Mouse (Mus musculus): ENCODE data around the gene Vangl1. TPM values are rescaled to one million over a fixed set of nuclear protein-coding genes. Genes with fewer than 3 reads are reported as not detected.

Vangl1 gene
- total RNA-seq, 2 experiments from 2014 or later, result 37.6 to 41.7 TPM

DNA sequence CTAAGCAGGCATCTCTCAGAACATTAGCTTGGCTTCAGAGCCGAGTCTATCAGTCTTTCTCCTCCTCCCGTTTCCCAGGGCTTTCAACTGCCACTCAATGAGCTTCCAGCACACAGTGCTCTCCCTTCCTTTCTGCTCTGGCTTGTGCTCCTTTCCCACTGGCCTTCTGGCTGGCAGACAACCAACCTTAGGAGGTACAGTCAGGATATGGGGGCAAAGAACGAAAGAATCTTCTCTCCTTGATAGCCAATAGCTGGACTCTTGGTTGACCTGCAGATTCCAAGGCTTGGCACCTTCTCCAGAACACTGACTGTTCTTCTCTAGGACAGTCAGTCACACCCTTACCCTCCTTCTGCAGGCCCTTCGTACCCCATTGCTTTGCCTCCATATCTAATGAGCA lies 5.3 kb downstream of the Vangl1 start:
- DNase-seq (ENCODE audit: low spot score in 2 of 2), result no peak

DNA sequence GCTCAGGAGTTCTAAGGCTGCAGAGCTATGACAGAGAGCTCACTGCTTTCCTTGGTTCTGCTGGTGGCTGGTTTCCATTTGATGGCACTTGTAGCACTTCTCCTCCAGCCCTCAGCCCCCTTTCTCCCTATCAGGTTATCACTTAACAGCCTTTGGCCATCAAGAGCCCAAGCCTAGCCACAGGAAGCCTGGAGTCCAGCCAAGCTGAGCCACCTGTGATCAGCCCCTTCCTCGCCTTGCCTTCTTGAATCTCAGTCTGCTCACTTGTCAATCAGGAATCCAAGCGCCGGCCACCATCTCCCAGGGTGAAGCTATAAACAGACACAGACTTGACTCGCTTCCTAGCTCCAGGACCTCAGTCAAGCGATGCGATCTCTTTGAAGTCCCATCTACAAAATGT lies 6.0 kb downstream of the Vangl1 start:
- DNase-seq (ENCODE audit: low spot score in 2 of 2), result no peak

DNA sequence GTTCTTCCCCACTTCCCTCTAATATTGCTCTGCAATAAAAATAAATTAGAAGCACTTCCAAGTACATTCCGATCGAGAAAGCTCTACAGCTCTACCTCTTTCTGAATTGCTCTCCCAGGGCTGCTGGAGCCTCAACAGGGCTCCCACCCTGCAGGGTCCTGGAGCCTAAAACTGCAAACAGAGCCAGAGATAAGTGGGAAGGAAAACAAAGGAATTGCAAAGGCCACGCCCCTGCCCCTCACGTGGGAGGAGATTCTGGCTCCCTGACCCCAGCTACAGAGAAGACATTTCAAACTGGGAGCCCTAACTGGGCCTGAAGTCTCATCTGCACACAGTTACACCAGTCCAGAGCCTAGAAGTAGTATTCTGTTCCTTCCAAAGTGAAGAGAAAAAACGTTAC lies 6.7 kb downstream of the Vangl1 start:
- no peak for DNase-seq (ENCODE audit: low spot score in 2 of 2)

DNA sequence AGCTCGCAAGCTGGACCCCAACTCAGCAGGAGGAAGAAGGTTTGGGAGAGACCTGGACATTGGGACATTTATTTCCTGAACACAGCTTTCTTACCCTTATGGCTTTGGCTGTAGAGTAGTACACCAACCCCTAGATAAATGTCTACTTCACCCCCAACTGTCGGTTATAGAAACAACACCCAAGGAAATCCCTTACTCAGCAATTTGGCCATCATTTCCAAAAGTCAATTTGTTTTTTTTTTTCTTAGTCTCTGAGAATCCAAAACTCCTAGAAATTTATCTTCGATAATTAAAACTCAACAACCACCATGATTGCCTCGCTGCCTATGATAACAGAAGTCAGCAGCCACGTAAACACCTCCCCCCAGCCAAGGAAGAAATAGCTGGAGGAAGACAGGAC lies 7.3 kb downstream of the Vangl1 start:
- no peak for DNase-seq (ENCODE audit: low spot score in 2 of 2)

DNA sequence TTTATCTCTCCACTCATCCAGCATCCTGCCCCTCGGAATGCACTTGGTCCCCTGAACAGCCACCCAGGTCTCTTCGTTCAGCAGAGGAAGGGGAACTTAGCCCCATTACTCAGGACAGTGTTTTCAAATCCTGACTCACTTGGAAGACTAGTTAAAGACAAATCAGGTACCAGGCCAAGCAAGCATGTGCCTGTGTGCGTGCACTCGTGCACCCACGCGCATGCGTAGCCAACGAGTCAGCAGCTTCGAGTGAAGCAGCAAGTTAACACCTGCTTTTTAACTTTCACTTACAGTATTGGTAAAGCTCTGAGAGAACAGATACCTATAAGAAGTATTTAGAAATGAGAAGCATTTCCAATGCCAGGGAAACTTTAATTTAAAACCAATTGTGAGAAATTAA lies 8.3 kb downstream of the Vangl1 start:
- DNase-seq (ENCODE audit: low spot score in 2 of 2), result no peak

DNA sequence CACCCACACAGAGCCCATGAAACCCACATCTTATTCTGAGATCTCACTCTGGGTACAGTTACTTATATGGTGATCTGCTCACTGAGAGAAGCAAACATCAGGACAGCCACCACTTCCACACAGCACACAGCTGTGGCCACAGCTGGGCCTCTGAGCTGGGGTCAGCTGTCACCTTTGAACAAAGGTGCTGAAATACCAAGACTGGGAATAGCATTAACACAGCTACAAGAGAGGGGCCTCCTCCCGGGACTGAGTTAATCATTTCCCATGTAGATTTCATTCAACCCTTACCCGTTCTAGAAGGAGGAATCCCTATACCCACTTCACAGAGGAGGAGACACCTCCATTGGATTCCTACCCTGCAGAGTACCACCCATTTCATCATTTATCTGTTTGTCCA lies 8.7 kb downstream of the Vangl1 start:
- no peak for DNase-seq (ENCODE audit: low spot score in 2 of 2)

DNA sequence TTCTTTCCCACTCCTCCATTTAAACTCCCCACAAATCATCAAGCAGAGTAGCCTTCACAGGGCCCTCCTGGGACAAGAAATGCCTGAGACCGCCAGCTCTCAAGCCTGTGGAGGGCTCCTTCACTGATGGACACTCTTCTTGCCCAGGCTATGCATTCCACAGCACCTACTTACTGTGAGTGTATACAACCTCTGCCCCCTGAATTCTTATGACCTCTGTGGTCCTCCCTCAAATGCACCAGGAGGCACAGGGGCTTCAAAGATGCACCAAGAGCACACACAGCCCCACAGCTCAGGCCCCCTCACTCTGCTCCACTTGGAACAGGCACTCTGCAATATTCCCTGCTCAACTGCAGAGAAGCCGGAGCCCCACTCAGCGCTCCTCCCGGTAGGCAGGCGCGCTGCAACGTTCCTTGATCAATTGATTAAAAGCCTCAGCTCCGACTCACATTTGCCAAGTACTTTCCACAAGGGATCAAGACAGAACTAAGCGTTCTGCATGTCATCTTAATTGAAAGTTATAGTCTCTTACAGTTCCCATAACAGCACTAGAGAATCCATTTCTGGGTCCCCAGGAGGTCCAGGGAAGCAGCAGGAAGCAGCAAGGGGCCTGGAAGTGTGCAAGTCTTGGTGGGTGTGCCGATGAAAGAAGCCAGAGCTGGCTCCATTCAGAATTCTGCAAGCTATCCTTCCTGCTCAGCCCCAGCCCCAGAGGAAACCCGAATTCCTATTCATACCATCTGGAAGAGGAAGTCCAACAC lies 10.0 kb downstream of the Vangl1 start:
- no peak for DNase-seq (ENCODE audit: low spot score in 2 of 2)

DNA sequence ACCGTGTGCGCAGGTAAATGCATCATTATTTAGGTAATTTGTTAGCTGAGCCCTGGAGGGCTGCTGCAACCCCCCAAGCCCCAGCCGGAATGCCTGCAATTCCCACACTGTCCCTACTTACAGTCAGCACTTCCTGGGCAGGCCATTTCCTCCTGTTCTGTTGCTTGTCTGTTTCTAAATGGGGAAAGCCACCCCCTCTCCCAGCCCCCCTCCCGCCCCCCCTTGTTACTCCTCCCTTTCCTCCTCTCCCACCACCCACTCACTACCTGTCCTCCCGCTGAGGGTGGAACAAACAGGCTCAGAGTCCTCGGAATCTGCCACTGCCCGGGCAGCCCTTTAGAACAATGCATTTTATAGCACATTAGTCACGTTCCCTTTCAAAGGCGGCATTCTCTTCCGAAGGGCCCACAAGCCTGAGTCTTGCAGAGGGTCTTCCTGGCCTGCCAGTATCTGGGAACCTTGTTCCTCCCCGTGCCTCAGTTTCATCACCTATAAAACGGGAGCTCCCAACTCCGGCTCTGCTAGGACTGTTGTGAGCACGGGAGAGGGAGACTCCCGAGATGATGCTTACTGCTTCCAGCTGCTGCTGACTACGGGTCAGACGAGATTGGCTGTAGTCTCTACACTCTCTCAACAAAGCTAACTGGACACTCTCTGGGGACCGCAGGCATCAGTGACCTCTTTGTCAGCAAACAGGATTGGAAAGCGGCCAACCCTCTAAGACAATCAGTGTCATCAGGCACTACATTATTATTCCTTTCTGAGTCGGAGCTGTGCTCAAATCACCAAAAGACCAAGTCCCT lies 10.8 kb downstream of the Vangl1 start:
- DNase-seq (ENCODE audit: low spot score in 2 of 2), result no peak

DNA sequence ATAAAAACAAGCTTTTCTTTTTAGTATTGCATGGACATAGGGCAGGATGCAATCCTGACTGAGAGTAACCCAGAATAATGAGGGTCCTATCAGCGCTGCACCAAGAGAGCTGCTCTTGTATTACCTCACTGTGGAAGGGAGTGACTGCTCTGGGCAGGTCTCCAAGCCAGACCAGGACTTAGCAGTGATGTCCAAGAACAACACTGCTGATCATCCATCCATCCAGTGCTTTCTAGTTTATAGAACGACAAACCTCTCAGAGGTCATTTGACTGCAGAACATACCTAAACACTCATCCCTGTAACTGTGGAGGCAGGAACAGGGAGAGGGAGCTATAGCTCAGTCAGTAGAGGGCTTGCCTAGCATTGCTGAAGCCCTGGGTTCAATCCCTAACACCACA lies 11.9 kb downstream of the Vangl1 start:
- DNase-seq (ENCODE audit: low spot score in 2 of 2), result no peak

DNA sequence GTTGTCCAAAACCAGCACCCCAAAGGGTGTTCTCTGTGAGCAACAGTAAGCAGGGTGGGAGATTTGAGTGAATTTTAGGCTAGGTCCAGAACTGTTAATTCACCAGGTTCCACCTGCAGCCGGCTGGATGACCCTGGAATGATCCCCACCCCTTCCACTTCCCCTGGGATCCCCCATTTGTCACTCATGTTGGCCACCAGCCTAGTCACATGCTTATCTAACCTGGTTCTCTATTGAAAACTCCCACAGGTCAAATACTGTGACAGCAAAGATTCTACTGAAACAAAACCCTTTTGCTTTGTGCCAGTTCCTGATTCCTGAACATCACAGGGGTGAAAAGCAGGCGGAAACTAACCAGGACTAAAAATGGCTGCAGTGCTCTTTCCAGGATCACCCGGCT lies 12.9 kb downstream of the Vangl1 start:
- no peak for DNase-seq (ENCODE audit: low spot score in 2 of 2)

DNA sequence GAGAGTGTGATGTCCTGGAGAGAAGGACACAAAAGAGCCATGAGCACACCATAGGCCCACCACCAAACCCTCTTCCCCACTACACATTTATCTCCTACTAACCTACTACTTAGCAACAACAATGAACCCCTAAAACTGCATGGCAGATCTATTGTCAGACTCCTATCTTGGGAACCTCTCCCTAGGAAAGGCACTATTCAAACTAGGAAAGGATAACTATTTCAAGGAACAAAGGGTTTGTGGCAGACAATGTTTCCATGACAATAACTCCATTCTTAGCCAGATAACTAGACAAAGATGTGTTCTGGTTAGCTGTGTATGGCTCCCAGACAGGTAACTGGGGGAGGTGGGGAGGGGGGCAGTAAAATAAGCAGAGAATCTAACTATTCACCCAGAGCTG lies 13.9 kb downstream of the Vangl1 start:
- no peak for DNase-seq (ENCODE audit: low spot score in 2 of 2)

DNA sequence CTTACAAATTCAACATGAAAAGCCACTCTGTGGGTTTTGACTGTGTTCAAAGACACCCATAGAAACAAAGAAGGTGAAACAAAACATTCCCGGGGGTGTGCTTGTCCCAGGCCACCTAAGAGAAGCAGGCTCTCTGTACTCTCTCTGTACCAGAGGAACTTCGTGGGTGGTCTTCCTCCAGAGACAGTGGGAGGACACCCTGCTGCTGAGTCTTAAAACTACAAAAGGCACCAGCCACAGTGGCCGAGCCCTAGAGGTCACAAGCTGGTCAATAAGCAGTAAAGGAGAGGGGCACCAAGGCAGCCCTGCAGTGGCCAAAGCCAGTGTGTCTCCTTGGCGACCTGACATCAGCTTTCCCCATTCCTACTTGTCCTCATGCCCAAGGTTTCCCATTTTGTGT lies 14.5 kb downstream of the Vangl1 start:
- no peak for DNase-seq (ENCODE audit: low spot score in 2 of 2)

DNA sequence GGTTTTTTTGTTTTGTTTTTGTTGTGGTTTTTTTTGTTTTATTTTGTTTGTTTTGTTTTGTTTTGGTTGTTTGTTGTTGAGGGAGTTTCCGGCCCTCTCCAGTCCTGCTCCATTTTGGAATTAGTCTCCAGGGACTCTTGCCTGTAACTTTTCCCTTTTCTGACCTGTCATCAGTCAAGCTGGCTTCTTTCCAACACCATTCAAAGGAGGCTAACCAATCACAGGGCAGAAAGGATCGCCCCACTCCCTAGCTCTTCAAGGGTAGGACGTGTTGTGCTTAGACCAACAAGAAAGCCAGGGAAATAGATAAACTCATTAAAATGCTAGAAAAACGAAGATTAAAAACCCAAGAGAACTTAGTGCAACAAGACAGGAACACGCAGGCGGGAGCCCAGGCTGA lies 15.5 kb downstream of the Vangl1 start:
- no peak for DNase-seq (ENCODE audit: low spot score in 2 of 2)

DNA sequence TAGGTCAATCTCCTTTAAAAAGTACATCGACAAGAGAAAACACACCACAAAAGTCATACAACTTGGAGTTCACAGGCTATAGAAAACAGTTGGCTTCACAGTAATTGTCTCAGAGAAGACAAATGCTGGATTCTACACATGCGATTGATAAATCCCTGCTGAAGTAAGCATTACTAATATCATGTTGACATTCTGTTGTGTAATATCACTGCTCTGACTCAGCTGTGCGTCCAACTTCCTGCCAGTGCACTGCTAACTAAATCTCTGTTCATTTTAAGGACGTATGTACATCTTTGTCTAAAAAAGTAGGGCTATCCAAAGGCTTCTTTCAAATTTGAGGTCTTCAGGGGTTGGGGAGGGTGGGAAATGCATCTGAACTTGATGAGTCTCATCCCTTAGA lies 17.1 kb downstream of the Vangl1 start:
- no peak for DNase-seq (ENCODE audit: low spot score in 2 of 2)

DNA sequence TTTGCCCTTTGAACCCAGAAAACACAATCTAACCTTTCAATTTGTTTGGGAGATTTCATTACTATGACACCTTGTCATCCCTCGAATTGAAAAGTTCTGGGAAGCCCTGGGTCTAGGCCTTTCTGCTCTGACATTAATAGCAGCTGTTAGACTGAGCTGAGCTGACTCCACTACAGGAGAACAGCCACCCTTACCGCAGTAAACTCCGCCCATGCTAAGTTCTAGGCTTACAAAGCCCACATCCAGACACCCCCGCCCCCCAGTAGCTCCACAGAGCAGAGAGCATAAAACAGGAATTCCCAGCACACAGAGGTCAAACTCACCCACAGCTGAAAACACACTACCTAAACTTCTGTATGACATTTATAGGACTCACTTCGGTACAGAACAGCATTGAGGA lies 19.8 kb downstream of the Vangl1 start:
- DNase-seq (ENCODE audit: low spot score in 2 of 2), result no peak

DNA sequence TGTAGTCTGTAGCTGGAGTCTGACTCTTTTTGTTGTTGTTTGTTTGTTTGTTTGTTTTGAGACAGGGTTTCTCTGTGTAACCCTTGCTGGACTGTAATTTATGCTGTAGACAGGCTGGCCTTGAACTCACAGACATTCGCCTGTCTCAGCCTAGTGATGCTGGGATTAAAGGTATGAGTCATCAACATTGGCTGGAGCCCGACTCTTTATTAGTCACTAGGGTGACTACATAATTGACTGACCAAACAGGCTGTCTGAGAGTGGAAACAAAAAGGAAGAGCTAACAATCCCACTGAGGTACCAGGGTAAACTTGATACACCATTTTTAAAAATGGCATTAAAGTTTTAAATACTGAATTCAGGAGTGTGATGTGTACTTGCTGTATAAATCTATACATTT lies 21.9 kb downstream of the Vangl1 start:
- no peak for DNase-seq (ENCODE audit: low spot score in 2 of 2)

DNA sequence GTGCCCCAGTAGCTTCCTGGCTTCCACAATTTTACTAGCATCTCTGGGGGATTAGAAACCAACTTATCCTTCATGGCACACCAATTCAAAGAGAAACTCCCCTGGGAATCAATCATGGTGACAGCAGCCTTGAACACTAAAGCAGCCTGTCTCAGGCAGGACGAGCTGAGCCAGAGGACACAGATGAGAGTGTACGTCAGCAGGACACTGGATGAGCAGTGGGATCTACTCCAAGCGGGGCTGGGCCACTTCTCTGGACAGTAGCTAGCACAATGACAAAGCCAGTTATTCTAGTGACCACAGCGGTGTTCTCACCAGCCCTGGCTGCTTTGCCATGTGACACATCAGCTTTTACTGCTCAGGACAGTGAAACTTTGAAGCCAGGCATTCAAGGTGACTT lies 23.3 kb downstream of the Vangl1 start:
- peak in 1 of 2 experiments; percentile 38 for DNase-seq (ENCODE audit: low spot score in 2 of 2)

DNA sequence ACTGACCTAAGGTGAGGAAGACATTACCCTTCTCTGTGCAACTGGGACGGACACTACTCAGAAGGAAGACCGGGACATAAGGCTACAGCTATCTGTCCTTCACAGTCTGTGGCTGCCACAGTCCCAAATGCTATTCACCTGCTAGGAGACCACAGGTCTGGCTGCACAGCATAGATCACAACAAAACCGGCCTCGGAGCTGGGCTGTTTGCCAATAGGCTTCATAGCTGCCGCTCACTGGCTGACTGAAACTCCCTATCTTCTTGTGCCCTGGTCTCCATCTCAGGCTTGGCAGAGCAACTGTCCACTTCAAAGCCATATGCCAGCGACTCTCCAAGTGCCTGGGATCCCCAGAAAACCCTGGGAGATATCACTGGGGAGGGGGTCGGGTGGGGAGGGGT lies 23.7 kb downstream of the Vangl1 start:
- DNase-seq (ENCODE audit: low spot score in 2 of 2), result peak in 1 of 2 experiments; percentile 40

DNA sequence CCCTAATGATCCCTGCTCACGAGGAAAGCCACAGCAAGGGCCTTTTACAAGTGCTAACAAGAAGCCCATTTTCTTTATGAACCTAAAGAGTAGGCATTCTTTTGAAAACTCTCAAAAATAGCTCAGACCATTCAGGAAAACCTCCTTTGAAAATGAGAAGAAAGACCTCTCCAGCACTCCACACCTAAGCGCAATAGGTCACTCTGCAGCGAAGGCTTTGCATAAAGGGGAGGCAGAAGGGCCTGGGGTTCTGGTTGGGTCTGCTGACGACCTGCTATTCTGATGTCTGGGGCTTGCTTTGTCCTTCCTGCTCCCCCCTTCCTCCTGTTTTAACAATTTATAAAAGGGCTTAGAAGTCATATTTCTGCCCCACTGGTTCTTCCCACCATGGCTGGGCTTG lies 24.6 kb downstream of the Vangl1 start:
- DNase-seq (ENCODE audit: low spot score in 2 of 2), result no peak

DNA sequence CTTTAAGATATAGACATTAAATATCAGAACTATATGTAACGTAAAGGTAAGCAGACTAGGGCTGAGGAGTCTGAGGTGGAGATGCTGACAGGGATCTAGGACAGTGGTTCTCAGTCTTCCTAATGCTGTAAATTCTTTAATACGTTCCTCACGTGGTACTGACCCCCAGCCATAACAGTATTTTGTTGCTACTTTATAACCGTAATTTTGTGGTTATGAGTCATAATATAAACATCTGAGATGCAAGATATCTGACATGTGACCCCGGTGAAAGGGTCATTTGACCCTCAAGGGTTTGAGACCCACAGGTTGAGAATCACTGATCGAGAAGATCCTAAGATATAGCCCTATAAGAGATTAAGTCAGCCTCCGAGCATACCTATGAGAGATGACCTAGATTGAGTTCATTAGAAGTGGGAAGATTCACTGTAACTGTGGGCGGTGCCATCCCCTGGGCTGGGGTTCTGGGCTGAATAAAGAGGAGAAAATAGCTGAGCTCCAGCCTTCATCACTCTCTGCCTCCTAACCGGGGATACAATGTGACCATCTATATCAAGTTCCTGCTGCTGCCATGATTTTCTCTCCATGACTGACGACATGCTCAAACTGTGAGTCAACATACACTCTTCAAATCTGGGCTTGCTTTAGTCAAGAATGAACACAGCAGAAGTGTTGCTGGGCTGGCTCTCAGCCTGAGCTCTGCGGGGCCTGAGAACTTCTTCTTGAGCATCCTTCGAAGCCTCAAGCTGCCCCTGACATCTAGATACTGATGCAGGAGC lies 26.5 kb downstream of the Vangl1 start:
- no peak for DNase-seq (ENCODE audit: low spot score in 2 of 2)

DNA sequence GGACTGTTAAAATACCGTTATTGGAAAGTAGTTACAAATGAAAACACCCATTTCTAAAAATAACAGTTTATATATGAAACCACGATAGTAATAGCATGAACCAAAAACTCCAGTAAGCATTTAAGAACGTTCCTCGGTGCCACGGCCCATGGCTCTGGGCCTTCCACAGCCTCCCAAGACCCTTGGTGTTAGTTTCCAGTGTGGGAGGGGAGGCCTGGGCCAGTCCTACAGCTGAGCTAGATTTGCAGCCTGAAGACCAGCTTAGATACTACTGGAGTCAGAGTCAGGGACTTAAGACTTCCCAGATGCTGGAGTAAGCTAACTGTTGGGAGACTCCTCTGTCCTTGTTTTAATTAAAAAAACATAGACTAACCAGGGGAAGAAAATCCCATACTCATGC lies 28.4 kb downstream of the Vangl1 start:
- DNase-seq (ENCODE audit: low spot score in 2 of 2), result no peak

DNA sequence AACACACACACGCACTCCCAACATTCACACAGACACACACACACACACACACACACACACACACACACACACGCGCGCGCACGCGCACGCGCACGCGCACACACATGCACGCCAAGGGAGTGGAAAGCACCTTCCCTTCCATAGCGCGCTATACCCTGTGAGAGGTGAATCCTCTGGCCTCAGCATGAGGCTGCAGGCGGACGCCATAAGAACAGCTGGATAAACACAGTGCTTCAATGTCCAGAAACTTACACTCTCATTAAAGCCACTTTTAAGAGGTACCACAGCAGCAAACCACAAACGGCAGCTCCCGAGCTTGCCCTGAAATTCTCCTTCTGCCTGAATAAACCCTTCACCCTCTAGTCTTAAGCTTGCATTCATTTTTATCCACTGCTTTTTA lies 28.8 kb downstream of the Vangl1 start:
- DNase-seq (ENCODE audit: low spot score in 2 of 2), result no peak

All from adrenal gland, postnatal 4 days (tissue).